Mouse (Mus musculus) layer of hippocampus, adult 8-10 months (tissue): ENCODE measurements around the gene Hspa1a. TPM values are rescaled to one million over a fixed set of nuclear protein-coding genes. Genes with fewer than 3 reads are reported as not detected.
"Not testable (repeated sequence)": the region's sequence is repeated elsewhere in the genome, so short reads cannot be mapped to it uniquely, and the experiment has no call there.

Source experiments
- DNase-seq, 2 experiments: peaks; one replicate each; pipeline ENCODE4 v3.0.0; 2022; ENCODE audit warnings: low spot score in 2 of 2
- total RNA-seq, 4 experiments: library from RNA; stranded (reverse); gene quantifications; 2 replicates each; pipeline ENCODE4 v1.2.4; 2022

Gene Hspa1a
- total RNA-seq: 10 to 100 TPM; 14.3 to 24.2 (median 19.4) TPM

DNA sequence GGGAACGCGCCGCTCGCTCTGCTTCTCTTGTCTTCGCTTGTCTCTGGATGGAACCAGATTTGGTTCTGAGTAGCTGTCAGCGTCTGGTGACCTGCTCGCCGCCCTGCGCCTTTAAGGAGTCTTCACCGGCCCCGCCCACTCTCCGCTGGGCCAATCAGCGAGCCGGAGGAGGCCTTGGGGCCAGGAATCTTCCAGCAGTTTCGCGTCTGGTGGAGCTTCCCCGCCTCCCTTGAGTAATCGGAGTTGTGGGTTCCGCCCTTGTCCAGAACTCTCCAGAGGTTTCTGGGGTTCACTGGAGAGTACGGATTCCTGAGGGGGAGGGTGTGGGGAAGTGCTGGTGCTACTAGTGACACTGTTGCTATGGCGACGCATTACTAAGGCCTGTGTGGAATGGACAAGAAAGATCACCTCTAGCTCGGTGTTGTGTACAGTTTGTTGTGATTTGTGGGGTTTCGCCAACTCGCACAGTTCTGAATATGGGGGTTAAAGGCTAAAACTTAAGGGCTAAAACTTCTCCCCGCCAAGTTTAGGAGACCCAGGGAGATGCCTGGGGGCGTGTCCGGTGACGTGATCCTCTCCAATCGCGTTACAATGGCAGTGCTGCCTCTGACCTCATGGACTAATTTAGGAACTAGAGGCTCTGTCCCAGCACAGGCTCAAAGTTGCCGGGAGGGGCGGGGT lies at the start of gene Hspa1a, which contains the start of gene Hspa1l:
Hspa1a (minus strand) TSS at position 88 of the 681 bp plus-strand sequence.
Hspa1l (plus strand) TSS at position 635 of the 681 bp plus-strand sequence.
- DNase-seq: peak; percentile 79

DNA sequence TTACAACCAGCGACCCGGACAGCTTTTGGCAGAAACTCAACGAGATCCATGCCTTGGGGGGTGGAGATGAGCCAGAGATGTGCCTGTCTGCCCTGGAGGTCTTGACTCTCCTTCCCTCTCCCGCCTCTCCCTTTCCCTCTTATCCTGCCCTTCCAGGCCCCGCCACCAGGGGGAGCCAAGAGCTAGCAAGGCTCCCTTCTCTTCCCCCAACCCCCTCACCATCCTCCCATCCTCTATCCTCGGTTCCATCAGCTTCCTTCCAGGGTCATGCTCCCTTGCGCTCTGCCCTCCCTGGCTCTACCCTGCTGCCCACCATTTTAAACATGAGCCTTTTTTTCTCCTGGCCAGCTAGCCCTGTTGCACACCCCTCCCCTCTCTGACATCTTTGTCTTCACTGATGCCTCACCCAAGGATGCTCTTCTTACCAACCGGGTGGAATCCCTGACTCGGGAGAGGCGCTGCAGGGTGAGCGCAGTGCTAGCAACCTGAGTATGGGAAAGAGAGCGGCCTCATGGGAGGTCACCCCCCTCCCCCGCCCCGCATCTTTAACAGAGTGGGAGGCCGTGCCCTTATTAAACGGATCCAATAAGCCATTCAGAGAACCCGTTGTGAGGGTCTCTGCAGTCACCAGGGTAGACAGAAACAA lies 49.3 kb upstream of the Hspa1a start:
- peak; percentile 64 to 89 for DNase-seq

DNA sequence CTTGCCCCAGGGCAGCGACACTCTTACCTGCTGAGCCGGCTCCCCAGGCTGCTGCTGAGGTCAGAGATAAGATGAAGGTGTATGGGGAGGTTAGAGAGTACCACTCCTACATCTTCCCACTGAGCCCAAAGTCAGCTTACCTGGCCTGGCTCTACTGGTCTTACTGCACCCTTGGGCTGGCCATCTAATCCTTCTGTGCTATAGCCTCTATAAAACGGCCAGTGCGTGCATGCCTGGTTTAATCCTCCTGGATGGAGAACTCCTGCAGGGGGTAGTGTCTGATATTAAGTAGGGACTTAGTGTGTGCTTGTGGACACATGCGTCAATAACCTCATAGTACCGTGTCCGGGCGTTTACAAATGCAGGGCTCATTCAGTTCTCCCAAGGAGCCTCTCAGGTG lies 48.6 kb upstream of the Hspa1a start:
- DNase-seq: no peak

DNA sequence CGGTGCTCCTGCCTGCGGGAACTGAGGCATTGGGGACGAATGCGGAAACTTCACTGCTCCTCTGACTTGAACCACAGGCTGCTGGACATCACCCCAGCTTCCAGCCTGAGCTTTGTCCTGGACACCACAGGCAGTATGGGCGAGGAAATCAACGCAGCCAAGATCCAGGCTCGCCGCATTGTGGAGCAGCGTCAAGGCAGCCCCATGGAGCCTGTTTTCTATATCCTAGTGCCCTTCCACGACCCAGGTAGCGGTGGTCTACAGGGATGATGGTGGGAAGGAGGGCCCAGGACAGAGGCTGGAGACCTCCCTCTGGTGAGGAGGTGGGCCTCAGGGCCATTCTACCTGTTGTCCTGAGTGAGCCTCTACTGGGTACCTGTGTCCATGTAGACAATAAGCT lies 47.9 kb upstream of the Hspa1a start:
- no peak for DNase-seq

DNA sequence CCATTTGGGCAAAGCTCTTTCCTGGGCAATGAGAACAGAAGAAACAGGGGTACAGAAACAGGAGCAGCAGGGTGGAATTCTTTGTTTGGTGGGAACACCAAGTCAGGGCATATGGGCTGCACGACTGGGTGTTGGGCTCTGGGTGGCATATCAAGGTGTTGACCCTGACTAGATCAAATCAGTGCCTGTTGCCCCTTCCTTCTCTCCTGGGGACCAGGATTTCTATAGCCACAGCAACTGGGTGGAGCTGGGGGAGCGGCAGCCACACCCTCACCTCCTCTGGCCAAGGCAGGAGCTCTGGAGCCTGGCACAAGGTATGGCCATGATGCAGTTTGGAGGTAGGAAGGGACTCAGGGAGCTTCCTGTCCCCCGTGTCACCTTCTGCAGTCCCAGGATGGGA lies 46.2 kb upstream of the Hspa1a start:
- DNase-seq: no peak

DNA sequence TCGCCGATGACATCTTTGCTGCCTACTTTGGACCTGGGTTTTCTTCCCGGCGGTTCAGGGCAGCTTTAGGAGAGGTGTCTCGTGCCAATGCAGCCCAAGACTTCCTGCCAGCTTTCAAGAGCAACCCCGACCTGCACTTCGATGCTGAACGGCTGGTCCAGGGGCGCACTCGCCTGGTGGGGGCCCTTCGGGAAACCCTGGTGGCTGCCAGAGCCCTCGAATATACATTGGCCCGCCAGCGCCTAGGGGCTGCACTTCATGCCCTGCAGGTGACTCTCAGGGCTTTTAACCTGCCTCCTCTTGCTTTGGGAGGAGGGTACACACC lies 45.7 kb upstream of the Hspa1a start:
- no peak for DNase-seq

DNA sequence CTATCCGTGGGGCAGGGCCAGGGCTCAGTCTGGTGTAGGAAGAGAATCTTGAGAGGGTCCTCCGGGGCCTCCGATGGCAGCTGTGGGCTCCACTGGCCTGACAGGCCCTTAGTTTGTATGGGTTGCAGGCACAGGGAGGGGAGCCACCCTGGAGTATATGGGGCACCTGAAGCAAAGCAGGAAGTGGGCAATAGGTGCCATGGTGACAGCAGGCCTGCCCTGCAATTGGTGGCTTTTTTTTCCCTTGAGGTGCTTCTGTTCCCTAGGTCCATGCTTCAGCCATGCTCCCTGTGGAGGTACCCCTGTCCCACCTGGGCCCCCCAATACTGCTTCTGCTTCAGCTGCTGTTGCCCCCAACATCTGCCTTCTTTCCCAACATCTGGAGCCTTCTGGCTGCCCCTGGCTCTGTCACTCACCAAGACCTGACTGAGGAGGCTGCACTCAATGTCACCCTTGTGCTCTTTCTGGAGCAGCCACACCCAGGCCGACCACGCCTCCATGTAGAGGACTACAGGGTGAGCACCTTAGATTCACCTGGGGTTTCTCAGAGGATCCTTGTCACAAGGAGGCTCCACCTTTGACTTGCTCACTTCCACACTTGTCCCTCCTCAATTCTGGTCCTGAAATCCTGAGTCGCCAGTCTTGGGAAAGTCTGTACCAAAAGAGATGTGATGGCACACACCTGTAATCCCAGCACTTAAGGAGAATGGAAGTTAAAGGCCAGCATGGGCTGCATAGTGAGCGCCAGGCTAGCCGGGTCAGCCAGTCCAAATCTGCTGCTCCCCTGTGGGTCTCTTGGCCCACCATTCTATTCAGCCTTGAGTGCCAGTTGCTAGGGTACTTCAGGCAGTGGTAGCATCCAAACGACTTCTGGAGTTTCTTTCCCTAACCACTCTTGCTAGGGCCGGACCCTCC lies 45.1 kb upstream of the Hspa1a start:
- no peak for DNase-seq

DNA sequence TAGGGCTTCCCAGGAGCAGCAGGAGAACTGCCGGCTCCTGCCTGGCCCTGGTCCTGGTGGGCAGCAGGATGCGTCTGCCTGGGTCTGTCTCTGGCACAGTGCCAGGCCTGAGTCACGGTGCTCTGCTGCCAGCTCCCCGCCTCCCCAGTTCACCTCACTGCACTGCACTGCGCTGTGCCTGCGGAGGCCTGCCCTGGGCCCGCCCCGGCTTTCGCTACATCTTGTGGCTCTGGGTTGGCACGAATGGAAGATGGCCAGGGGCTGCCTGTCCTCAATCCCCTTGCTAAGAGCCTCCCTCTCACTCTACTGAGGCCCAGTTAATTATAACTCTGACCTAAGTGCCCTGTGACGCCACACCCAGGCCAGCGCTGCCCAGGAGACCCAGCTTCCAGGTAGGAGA lies 44.4 kb upstream of the Hspa1a start, which contains the start of gene Vwa7:
Vwa7 (plus strand) TSS at position 204 of the 400 bp plus-strand sequence.
- DNase-seq: no peak

DNA sequence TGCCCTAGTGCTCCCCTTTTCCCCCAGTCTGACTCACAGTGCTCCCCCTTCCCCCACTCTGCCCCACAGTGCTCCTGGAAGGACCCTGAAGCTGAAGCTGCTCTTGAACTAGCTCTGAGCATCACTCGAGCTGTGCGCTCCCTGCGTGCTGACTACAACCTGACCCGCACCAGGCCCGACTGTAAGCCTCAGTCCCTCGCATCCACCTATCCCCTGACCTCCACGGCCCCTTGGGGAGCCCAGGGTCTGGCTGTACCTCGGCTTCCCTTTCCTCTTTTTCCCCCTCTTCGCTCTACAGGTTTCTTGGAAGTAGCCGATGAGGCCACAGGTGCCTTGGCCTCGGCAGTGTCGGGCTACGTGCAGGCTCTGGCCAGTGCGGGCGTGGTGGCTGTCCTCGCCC lies 43.3 kb upstream of the Hspa1a start:
- no peak for DNase-seq

DNA sequence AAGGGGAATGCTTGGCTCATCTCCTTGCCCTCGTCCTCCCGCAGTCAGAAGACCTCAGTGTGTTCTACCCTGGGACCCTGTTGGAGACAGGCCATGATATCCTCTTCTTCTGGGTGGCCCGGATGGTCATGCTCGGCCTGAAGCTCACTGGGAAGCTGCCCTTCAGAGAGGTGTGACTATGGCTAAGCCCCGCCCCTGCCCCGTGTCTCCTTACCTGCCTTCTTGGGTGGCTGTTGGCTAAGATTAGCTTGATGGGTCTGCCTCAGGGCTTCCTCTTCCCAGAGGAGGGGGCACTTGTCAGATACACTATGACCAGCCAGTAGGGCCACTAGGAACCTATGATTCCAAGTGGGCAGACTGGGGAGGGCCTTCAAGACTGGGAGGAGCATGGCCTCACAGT lies 41.3 kb upstream of the Hspa1a start:
- DNase-seq: no peak

DNA sequence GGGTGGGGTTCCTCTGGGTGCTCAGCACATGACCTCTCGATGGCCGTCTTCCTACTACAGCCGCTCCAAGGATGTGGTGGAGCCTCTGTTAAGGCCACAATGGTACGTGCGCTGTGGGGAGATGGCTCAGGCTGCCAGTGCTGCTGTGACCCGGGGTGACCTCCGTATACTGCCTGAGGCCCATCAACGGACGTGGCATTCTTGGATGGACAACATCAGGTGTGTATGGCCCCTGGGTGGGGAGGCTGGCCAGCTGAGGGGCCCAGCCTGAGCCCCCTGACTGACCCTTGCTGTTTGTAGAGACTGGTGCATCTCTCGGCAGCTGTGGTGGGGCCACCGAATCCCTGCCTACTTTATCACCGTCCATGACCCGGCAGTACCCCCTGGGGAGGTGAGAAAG lies 40.5 kb upstream of the Hspa1a start:
- no peak for DNase-seq

DNA sequence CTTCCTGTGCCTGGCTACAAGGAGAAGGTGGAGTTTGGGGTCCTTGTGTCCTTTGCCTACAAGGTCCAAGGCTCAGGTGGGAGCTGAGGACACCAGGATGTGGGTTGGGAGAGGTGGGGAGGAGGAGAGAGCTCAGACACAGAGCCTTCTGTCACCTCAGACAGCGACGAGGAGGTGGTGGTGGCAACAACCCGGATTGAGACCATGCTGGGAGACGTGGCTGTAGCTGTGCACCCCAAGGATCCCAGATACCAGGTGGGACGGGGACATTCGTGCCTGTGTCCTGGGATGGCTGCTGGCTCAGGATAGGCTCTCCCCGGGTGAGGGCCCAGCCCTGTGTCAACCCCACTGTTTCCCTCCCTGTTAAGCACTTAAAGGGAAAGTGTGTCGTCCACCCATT lies 39.5 kb upstream of the Hspa1a start:
- DNase-seq: no peak

DNA sequence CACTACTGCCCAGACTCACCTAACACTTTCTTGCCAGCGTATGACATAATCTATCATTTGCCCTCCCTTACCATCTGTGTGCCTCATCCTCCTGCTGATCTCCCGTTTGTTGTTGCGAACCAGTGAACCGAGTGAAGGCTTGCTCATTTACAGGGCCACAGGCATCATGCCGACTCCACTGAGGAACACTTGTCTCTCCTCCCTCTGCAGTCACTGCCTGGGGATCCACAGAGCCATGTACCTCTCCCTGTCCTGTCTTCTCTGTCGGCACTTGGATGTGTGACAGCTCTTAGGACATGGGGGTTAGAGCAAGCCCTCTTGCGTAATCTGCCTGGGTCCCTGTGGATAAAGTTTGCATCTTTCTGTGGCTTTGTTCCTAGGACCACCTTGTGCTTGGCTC lies 37.6 kb upstream of the Hspa1a start:
- no peak for DNase-seq

DNA sequence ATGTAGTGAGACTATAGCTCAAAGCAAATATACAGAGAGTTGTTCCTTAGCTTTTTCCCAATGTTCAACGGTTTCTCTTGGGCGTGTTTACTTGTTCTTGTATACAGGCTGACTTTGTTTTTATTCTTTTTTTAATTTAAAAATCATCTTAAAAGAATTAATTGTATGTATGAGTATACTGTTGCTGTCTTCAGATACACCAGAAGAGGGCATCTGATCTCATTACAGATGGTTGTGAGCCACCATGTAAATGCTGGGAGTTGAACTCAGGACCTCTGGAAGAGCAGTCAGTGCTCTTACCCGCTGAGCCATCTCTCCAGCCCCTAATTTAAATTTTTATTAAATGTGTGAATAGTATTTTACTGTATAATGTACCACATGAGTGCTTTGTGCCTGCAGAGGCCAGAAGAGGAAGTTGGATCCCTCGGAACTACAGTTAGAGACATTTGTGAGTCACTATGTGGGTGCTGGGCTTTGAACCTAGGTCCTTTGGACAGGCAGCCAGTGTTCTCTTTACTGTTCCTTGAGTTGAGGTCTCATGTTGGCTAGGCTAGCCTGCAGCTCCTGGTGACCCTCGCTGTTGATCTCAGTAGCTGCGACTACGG lies 35.5 kb upstream of the Hspa1a start:
- no peak for DNase-seq

DNA sequence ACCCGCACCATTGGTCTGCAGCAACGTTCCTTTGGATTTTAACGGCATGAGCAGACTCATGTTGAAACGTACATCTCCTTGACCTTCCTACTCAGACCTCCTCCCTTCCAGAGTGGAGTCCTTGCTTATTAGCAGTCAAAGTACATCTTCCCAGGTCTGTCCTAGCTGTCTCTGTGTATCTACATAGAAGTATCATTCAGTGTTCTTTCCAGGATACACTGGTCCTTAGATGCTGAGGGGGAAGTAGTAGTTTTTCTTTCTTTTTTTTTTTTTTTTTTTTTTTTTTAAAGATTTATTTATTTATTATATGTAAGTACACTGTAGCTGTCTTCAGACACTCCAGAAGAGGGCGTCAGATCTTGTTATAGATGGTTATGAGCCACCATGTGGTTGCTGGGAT lies 33.9 kb upstream of the Hspa1a start:
- DNase-seq: not testable (repeated sequence)

DNA sequence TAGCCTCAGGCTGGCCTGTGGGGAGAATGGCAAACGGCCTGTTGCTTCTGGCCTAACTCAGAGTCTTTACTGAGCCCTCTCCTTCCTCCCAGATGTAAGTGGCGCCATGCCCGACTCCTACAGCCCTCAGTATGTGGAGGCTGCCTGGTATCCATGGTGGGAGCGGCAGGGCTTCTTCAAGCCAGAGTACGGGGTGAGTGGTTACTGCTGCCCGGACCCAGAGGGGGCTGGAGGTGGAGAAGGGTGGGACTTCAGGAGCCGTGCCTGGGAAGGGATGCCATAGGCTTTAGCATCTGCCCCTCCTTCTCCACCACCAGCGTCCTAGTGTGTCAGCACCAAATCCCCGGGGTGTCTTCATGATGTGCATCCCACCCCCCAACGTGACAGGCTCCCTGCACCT lies 33.2 kb upstream of the Hspa1a start:
- no peak for DNase-seq

DNA sequence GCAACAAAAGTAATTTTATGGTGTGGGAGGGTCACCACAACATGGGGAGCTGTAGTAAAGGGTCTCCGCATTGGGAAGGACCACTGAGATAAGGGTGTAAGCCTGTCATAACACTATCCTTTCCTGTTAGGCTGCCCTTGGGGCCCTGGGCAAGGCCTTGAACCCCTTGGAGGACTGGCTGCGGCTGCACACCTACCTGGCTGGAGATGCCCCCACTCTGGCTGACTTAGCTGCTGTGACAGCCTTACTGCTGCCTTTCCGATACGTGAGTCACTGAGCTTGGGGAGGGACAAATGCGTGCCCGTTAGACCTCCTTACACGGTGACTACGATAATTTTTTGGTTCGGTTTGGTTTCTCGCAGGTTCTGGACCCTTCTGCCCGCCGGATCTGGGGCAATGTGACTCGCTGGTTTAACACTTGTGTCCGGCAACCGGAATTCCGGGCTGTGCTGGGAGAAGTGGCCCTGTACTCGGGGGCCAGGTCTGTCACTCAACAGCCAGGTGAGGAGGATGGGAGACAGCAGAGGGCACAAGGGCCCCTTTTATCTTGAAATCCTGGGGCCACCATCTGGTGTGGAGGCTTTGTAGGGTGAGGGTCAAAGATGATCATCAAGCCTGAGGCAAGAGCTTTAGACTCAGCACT lies 32.2 kb upstream of the Hspa1a start:
- no peak for DNase-seq

DNA sequence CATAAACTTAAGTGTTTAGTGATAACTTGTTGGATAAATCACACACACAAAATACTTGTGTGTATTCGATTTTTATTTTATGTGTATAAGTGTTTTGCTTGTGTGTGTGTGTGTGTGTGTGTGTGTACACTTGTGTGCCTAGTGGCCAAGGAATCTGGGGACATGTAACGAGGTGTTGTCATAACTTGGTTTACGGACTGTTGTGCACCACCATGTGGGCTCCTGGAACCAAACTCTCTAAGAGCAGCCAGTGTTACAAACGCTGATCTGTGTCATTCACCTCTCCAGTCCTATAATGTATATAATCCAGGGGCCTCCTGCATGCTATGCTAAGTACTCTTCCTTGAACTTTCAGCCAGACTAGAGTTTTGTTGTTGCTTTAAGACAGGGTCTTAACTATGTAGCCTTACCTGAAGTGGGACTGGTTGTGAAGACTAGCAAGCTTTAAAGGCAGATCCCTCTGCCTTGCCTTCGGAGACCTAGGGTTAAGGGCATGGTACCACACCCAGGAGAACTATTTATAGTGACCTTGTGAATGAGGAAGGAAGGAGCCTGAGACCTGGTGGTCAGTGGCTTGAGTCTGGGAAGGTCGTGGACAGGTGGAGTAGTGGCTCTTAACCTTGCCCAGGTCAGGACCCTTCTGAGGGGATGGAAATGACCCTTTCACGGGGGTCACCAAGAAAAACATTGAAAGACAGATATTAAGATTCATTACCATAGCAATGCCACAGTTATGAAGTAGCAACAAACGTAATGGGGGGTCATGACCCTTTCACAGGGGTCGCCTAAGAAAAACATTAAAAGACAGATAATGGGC lies 31.3 kb upstream of the Hspa1a start:
- no peak for DNase-seq

DNA sequence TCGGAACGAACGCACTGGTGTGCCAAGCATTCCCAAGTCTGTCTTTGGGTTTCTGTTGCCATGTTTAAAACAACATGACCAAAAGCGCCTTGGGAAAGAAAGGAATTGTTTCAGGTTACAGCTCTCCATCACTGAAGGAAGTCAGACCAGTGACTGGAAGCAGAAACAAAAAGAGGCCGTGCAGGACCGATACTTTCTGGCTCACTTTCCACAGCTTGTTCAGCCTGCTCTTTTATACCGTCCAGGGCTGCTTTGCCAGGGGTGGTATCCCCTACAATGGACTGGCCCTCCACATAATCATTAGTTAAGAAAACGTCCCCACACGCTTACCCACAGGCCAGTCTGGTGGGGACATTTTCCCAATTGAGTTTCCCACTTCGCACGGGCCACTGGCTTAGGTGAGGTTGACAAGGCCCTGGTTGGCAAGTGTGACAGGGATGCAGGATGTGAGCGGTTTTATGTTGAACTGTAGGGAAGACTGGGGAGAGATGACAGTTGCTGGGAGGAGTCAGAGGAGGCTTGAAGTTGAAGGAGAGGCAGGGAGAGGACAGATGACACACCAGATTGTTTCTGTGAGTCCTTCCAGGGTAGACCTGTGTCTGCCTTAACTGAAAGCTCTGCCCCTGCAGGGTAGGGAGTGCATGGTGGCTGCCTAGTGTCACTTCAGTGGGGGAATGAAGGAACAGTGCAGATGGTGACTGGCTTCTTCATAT lies 30.4 kb upstream of the Hspa1a start:
- DNase-seq: no peak
